Mouse (Mus musculus) olfactory bulb, adult 2 months (tissue): ENCODE results near the gene Sntb2.

ENCODE experiments used
- CTCF ChIP-seq: fragments of 200-500 bp; IDR thresholded peaks from 2 replicates; pipeline ENCODE4 v1.5.1; 2012; ENCODE audit warnings: low read depth, mild to moderate bottlenecking, low read length, moderate library complexity; ENCODE audit not compliant: insufficient read depth
- POLR2A ChIP-seq: fragments of 200-500 bp; IDR thresholded peaks from 2 replicates; pipeline ENCODE4 v1.6.1; 2012; ENCODE audit warnings: mild to moderate bottlenecking, low read depth, low read length, moderate library complexity; ENCODE audit not compliant: insufficient read depth

- TF ChIP-seq POLR2A (no peak), CTCF (no peak)
Measured at GRCm38 (mm10) chr8:107065511-107066496, 130.3 kb downstream of the Sntb2 start, which contains the start of gene Tmed6.
